Mouse (Mus musculus) right cerebral cortex, postnatal 25 days (tissue): ENCODE measurements around the gene Zdhhc17.

Source experiments
- DNase-seq: peaks from one replicate; pipeline ENCODE4 v3.0.0; 2022

Zdhhc17 gene

DNA sequence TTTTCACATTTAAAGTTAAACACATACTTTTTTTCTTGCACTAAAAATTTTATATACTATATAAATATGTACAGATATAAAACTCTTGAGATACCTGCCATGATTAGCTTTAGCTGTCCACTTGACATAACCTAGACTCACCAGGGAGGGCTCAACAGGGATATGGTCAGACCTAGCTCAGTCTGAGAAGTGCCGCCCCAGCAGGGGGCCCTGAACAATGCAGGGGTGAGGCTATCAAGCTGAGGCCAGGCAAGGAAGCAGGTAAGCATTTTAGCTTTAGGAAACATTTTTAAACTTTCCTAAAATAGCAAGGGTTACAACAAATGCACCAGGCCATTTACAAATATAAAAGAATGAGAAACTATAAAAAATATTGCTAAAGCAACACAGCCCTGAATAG, 58.8 kb downstream of the Zdhhc17 start:
- DNase-seq = no peak

DNA sequence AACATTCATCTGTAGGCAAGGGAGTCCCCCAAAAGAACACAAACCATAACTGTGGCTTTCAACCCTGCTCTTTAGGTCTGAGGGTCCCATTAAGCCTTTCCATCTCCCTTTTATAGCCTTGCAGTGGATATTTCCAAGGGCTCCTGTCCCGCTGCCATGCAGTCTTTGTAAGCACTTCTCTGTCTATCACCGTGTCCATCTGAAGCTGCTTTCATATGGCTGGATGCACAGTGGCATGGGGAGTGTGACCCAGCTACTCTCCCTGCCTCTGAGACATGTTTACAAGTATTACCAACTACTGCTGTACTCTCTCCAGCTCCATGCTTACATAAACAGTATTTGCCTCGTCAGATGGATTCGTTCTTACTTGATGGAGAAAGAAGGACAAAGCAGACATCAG, 62.4 kb downstream of the Zdhhc17 start:
- no peak for DNase-seq

DNA sequence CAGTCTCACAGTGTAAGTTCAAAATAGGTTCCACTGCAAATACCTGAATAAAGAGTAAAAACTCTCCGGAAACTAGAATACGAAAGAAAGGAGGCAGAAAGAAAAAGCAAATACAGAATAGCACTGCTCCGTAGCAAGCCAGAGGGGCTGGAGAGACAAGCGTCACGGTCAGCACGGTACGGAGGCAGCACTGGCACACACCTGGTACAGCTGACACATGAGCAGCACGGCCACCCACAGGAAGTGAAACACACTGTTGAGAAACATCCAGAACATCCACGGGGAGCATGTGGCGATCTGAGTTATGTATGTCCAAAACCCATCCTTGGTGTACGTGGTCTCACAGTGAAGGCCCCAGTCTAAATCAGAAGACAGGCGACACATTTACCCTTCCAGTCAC, 64.0 kb downstream of the Zdhhc17 start:
- DNase-seq = no peak

DNA sequence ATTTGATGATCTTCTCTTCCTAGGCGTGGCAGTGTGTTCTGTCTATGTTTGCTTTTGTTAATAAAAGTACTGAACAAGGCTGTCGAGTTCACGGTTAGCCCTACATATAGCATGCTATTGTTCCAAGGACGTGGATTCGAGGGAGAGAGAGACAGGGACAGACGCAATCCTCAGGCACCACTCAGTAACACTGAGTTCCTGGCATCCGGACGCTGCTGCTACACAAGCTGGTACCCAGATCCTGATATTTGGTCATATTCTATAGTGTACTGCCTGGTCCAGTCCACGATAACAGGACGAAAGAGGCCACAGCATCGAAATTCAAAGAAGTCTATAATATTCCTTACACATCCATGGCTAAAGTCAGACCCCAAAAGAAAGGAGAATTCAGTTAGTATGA, 65.8 kb downstream of the Zdhhc17 start:
- DNase-seq = no peak

DNA sequence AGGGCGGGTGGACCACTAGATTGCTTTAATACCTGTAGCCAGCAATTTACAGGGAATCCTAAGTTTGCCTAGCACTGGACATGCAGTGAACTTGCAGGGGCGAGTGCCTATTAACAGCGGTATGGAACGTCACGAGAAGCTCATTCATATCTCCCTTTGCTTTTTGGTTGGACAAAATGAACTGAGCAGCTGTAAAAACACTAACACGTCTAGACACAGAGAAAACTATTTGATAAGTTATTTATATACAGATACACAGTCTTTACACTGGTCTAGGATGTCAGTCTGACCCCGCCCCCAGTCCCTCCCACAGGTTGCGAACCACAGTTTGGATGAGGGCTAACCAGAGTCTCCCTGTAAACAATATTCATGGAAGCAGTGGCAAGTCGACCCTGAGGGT, 67.1 kb downstream of the Zdhhc17 start:
- DNase-seq = no peak

DNA sequence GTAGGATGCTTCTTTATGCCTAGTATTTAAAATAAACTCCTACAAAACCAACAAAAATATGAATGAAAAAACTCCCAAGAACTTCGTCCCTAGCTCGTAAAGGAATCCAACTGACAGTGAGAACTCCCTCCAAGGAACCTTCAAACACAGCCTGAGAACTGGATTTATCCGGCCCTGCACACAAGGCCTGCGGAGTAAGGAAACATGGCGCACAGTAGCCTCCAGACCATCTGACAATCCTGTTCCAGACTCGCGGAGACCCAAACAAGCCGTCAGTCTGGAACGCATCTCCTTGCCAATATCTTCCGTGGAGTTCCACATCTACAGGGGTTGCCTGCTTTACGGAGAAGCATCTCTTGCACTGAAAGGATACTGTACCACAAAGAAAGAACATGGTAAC, 68.0 kb downstream of the Zdhhc17 start:
- no peak for DNase-seq

DNA sequence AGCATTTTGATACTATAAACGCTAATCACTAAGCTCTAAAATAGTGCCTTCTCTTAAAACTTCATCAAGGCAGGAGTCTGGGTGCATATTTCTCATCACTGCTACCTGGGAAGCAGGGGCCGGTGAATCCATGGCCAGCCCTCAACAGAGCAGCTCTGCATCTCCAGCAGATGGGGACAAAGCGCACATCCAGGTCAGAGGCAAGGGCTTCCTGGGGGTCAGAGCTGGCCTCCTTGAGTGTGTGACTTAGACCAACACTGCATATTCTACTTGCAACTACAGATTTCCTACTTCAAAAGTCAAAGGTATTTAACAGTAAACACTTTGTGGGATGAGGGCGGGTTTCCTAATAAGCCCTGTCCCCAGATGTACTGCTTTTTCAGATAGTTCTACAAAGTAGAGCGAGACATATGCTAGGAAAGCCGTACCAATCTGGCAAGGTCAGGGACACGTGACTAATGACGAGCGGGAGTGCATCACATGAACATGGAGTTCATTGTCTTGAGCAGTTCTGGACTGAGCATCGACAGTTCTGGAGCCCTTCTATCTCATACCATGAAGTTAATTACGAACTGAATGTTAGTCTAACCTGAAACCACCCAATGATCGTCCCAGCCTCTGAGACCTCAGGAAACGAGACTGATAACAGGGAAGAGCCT, 69.1 kb downstream of the Zdhhc17 start:
- no peak for DNase-seq

DNA sequence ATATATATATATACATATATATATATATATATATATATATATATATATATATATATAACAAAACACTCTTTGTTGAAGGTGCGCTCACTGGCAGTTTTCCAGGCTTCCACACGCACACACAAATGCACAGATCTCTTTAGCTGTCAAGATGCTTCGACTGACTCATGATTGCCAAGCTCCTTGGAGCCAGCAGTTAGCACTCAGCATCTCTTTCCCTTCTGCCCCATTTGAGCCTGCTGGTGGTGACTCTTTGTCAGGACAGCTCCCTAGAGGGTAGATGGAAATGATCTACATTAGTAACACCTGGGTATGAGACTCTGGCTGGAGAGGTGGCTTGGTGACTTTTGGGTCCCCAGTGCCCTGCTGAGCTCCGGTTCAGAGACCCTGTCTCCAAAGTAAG, 70.2 kb downstream of the Zdhhc17 start:
- no peak for DNase-seq

DNA sequence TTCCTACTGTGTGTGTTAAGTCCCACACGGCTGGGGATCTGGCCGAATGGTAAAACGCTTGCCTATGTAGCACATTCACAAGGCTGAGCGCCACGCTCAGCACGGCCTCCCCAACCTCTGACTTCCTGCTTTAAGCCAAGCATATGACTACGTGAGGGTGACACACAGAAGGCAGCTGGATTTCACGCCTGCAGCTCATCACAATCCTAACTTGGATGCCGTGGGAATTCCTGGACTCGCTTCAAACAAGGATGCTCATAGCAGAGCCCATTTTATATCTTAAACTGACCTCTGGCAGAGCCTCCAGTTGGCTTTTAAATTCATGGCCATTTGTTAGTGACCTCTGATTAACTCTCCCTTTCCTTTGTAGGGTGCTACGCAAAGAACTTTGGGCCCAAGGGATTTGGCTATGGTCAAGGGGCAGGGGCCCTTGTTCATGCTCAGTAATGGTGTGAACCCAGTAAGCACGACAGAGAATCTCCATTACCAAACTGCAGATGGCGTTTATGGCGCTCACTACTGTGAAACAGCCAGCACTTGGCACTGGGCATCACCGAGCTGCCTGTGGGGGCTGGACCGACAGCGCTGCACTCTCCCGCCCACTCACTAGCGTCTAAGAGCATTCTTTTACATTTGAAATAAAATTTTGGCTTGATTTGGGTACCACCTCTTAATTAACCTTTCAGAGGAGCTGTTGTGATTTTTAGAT, 70.9 kb downstream of the Zdhhc17 start:
- DNase-seq = peak; percentile 61

DNA sequence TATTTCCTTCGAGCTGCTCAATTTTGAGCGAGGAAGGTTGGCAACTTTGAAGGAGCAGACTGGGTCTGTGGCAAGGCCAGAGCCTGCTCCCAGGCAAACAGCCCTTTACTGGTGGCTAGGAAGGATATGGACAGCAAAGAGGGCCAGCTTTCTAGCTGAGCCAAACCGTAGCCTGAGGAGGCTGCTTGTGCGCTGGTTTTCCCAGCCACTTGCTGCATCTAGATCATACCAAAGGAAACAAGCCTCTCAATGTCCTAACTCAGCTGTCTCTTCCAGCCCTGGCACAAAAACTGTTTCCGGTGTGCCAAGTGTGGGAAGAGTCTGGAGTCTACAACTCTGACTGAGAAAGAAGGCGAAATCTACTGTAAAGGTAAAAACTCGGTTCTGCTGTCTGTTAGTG, 71.6 kb downstream of the Zdhhc17 start:
- DNase-seq = no peak

DNA sequence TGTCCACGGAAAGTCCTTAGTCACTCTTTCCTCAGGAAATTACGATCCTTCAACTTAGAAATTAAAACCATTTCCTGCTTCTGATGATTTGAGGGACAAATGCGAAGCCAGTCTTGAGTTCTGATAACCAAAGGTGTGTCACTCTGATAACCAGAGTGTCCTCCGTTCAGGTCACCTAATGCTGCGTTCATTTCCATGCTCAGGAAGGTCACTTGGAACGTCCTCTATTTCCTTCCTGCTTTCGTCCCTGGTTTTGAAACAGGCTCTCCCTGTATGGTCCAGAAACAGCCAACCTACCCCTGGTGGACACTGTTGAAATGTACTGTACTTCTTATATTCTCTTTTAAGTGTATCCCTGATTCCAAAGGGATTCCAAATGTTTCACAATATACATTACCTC, 74.3 kb downstream of the Zdhhc17 start:
- no peak for DNase-seq

DNA sequence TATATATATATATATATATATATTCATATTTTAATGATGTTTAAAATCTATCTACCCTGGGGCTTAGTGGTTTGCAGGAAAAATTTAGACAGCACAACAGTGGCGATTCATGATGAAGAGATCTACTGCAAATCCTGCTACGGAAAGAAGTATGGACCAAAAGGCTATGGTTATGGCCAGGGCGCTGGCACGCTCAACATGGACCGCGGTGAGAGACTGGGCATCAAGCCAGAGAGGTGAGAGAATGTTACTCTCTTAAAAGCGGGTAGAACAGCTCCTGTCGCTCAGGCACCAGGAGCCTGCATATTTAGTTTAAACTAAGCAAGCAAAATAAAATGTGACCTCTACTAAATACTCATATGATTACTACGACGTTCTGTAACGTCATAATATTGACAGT, 74.9 kb downstream of the Zdhhc17 start:
- no peak for DNase-seq

DNA sequence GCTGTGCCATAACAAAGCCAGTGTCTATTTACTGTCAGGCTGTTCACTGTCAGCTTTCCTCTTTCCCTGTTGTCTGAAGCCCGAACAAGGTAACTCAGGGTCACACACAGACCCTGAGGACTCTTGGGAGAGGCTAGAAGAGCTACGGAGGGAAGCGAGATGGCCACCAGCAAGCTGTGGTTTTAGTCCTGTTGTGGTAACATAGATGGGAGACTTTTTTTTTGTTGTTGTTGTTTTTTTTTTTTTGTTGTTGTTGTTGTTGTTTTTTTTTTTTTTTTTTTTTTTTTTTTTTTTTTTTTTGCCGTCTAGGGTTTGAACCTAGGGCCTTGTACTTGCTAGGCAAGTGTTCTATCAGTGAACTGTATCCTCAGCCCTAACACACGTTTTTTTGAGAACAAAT, 76.4 kb downstream of the Zdhhc17 start:
- no peak for DNase-seq

DNA sequence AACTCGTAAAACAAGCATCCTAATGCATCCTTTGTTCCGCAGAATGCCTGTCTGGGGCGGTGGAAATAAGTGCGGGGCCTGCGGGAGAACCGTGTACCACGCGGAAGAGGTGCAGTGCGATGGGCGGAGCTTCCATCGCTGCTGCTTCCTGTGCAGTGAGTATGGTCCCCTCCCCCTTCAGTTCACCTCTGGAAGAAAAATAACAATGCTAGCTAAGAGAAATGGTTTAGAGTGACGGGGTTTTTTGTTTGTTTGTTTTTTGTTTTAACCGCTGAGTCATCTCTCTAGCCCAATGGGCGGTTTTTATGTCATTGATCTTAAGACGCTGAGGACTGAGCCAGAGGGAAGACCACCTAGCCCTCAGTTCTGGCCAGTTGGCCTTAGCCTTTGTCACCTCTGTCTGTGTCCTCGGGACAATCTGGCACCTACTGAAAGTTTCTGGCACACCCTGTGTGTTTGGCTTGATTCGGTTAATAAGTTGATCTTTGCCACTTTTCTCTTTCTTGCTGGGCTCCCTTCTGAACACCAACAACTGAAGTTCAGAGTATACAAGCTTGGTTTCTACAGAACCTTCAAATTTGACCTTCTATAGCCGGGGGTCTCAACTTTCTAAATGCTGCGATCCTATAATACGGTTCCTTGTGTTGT, 77.9 kb downstream of the Zdhhc17 start:
- no peak for DNase-seq

DNA sequence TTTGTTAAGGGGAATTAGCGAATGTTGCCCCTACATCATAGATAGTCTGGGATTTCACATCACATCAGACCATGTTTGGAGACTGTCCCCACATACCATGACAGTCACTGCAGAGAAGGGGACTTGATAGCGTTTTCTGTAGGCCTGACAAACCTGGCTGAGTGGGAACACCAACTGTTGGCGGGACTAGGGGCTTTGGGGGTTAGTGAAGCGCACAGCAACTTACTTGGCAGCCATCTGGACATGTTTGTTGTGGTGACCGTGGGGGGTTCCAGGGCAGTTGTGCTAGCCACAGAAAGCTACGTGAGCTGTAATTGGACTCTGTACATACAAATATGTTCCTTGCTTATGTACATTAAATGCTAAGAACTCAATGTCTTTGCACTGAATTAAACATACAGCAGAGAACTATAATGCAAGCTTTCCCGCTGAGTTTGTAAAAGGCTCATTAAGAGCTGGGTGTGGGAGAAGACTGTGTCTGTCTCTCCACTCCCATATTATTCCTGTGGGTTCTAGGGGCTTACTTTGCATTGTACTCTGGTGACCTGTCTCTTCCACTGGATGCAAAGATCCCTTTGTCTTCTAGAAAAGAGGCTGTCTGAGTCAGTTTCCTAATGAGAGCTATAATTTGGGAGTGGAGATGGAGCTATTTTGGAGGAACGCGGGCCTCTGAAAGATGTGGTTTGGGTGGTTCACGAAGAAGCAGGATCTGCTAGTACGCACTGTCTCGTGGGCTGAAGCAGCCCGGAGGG, 78.6 kb downstream of the Zdhhc17 start:
- DNase-seq = no peak

DNA sequence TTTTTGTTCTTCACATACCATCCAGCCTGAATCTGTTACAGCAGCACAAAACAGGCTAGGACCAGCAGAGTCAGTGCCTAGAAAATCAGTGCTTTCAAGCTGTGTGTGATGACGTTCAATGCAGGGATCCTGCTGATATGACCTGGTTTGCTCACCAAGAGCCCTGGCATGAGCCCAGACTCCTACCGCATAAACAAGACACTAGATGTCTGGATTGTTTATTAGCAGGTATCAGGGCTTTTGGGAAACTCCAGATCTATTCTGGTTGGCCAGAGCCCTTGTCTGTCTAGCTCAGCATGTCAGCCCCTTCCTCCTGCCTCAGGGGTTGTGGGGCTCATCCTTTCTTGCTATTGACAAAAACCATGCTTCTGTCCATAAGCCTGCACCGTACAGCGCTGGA, 80.2 kb downstream of the Zdhhc17 start:
- no peak for DNase-seq

DNA sequence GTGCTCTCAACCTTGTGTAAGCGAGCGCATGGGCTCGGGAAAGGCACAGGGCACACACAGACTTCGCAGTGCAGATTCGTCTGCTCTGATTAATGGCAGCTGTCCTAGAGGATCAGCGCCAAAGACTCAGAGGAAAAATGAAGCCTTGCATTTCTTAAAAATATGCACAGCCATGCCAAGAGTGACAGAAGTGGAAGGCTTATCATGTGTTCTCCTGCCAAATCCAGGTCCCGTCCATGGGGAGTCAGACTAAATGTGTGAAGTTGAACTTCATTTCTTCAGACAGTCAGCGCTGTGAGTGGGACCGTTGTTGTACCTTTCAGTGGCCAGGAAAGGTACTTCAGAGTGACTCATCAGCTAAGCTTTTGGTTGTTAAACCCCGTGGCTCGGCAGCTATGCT, 82.4 kb downstream of the Zdhhc17 start:
- DNase-seq = no peak

DNA sequence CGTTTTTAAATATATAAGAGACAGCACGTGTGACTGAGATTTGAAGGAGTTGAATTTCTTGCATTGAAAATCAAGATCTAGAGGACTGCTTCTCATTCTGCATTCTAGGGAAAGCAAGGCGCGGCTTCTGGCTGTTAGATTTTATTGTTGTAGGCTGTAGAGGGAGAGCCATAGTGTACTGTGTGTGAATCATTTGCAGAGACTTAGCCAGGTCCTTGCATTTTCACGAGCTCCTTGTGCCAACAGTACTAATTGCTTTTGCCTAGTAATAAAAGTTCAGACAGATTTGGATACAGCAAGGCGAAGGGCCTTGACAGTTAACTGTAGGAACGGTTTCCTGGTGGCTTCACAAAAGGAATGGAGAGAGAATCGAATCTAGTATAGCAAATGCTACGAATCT, 87.3 kb downstream of the Zdhhc17 start:
- no peak for DNase-seq

DNA sequence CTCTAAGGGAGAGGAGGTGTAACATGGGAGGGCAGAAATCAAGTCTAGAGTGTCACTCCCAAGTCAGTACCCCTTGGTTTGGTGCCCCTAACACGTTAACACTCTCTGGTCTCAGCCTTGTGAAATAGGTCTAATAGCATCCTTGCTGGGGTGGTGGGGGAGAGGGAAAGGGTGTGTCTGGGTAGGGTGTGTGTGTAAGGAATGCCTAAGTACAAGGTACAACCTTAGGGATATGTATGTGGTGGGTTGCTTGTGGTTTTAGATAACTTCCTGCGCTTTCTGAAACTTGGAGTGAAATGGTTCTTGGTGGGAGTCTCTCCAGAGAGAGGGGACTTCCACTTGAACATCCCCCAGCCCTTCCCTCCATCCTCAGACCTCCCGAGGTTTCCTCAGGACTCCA, 88.0 kb downstream of the Zdhhc17 start:
- no peak for DNase-seq

DNA sequence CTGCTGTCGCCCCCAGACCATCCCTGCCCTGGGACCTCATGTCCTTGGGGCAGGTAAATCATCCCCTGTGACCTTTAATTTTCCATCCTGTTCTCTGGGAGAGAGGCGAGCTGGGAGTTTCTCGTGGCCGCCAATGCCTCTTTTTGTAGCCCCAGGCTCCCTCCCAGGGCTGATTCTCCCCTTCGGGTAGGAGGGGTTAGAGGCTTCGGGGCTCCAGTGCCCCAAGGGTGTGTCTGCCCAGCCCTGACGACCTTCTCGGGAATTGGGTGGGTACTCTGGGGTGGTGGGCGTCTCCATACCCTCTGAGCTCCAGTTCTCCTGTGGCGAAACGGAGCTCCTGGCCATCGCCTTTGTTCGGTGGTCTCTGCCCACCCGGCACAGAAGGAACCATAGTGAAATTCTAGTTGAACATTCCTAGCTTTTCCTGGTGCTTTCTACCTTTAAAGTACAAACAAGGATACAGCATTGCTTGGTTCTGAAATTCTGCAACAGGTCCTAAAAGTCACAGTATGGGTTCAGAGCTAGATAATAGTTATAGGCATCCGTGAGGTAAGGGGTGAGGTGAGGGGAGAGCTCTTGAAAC, 89.5 kb downstream of the Zdhhc17 start:
- no peak for DNase-seq

DNA sequence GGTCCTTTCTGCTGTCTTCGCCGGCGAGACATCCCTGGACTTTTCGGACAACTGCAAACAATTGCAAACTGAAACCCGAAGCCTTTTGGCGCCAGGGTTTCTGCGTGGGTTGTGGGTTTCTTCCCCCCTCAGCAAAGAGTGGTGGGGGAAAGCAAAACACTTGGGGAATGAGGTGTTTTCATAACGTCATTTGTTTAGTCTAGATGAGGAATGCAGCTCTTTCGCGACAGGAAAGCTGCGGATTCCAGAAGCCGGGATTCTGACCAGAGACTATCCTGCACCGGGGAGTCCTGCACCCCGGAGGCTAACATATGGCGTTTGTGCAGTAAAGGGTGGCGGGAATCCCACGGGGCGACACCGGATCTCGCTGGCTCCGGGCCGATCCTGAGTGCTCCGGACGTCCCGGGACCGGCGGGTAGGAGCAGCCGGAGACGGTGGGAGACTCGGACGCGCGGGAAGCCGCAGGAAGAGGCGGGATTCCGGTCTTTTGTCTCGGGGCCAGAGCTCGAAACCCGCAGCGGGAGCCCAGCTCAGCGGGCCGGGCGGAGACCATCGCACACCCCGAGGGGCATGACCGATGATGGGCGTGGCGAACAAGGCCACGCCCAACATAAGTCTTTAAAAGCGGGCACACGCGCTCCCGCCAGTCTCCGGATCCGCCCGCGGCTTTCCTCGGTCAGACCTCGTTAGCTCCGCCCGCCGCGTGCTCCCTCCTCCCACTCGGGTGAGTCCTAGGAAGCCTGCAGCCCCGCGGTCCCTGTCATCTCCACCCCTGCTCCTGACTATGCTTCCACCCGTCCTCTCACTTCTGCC, 90.2 kb downstream of the Zdhhc17 start, which contains the start of gene Csrp2:
TSS of gene Csrp2 (plus strand) at position 259 of the 813 bp plus-strand sequence.
- peak; percentile 69 for DNase-seq
